Mouse (Mus musculus) adrenal gland, postnatal 4 days (tissue): ENCODE measurements around the gene Myh4. TPM values are rescaled to one million over a fixed set of nuclear protein-coding genes. Genes with fewer than 3 reads are reported as not detected.

Experiments
- DNase-seq, 2 experiments: peaks; one replicate each; pipeline ENCODE4 v3.0.0; 2021 to 2022; ENCODE audit warnings: low spot score in 2 of 2, mixed read lengths in 2 of 2
- long read RNA-seq, 2 experiments: library from polyadenylated mRNA; stranded (forward); transcript quantifications; one replicate each; pipeline ENCODE4 v2.0.0; 2021
- total RNA-seq, 2 experiments: library from RNA; stranded (reverse); gene quantifications; 2 replicates each; pipeline ENCODE4 v1.2.3; 2021

The Myh4 gene
- 10 to 100 TPM in 1 of 2 experiments, 1 to 10 TPM in 1; 5.7 to 12.7 TPM for total RNA-seq
- long read RNA-seq, experiment 1, partial matches to known transcripts = 1 of 1 reads
- long read RNA-seq, experiment 1, other reads (novel, unspliced or antisense) = 0 of 1 reads
- long read RNA-seq, experiment 2, full-length matches to known transcripts = 1 of 6 reads
- long read RNA-seq, experiment 2, partial matches to known transcripts = 3 of 6 reads
- long read RNA-seq, experiment 2, other reads (novel, unspliced or antisense) = 2 of 6 reads

DNA sequence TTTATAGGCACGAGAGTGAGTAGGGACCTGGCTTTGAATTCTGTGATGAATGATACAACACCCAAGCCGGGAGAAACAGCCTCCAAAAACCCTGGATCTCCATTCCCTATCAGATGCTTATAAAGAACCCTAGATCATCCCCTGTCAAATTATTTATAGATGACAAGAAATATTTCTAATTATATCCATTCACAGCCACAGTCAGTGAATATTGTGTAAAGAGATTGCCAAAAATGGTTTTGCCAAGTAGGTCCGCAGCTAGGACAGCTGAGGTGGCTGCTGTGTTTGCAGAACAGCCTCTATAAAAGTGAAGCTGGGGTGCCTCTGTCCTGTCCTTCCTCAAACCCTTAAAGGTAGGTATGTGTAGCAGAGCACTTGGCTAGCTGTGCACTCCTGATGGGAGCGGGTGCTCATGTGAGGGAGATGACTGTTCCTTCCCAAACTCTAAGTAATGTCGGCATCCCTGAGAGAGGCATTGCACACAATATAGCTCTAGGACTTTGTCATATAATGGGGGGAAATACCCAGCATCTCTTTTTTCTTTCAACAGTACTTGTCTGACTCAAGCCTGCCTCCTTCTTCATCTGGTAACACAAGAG is at the start of gene Myh4:
Gene Myh4 (plus strand): TSS at position 549 of the 599 bp plus-strand sequence.
- no peak for DNase-seq

DNA sequence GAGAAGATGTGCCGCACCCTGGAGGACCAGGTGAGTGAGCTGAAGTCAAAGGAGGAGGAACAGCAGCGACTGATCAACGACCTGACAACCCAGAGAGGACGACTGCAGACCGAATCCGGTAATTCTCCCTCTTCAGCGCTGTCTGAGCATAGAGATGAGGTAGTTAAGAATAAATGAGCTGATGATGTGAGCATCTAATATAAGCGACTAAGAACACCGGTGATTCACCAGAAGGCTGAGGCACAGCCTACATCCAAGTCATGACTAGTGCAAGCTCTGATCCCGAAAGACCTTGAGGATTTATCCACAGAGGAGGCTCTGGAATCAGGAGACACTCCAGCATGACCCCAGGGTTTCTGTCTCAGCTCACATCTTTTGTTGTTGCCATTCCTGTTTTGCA is 47.5 kb upstream of the Myh4 start:
- no peak for DNase-seq

DNA sequence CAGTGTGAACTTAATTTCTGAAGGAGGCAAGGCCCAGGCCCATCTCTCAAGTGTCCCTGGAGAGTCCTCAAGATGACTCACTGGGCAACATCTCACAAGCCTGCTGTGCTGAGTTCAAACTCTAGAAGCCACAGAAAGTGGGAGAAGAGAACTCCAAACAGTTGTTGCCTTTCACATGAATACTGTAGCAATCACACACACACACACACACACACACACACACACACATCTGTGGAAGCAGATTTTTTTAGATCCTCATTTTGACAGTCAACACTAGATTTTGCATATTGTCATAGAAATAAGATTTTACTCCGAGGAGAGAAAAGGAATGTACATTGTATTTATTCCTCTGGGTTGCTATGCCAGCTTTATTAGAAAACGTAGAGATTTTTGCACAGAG is 47.0 kb upstream of the Myh4 start:
- no peak for DNase-seq

DNA sequence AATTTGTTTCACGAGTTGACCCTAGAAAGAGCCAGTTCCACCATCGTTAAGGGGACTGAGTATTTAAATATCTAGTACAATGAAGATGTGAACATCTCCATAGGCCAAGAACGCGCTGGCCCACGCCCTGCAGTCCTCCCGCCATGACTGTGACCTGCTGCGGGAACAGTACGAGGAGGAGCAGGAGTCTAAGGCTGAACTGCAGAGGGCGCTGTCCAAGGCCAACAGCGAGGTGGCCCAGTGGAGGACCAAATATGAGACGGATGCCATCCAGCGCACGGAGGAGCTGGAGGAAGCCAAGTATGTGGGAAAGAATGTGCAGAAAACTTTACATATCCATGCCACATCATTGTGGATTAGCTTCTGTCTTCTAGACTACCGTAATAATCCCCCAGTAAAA is 46.3 kb upstream of the Myh4 start:
- DNase-seq = no peak

DNA sequence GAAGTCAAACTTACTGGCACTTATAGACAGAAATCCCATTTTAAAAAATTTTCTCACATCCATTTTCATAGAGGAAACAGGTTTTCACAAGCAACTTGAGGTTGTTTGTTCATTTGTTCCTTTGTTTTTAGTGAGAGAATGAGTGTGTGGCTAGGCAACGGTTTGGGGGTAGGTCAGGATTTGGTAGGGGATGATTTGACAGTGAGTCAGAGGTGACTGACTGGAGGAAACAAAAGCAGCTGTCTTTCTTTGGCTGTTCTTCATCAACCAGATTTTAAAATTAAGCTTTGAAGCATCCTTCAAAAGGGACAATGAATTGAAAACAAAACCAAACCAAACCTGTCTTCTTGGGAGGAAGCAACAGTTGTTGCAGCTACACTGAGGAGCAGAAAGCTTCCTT is 38.5 kb upstream of the Myh4 start:
- no peak for DNase-seq

DNA sequence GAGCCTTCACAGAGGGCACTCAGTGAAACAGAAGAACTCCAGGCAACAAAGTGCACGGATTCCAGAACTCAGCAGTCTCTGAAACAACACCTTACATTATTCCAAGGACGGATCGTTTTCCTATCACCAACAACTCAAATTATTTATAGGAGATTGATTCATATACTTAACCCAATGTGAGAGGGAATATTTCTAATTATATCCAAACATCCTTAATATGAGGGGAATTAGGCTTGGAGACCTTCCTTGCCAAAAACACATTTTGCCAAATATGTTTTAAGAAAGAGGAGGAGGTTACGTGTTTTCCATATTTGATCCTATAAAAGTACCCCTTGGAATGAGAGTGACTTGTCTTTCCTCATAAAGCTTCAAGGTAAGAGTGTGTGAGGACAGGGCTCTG is 38.1 kb upstream of the Myh4 start, which contains the start of gene Myh1:
Gene Myh1 (plus strand): TSS at position 301 of the 400 bp plus-strand sequence.
- DNase-seq = no peak

DNA sequence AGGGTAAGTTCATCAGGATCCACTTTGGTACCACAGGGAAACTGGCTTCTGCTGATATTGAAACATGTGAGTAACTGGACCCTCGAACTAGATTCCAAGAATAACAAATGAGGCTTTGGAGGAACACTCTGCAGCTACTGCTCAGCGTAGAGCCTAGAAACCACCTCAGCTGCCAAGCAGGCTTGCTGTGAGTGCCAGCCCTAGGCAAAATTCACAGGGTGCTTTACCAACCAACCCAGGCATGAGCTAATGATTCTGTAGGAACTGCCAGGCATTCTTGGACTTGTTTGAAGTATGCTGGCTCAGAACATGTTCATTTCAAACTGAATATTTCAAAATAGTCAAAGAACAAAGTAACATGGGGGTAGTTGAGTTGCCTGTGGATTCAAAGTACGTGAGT is 33.1 kb upstream of the Myh4 start:
- DNase-seq = no peak

DNA sequence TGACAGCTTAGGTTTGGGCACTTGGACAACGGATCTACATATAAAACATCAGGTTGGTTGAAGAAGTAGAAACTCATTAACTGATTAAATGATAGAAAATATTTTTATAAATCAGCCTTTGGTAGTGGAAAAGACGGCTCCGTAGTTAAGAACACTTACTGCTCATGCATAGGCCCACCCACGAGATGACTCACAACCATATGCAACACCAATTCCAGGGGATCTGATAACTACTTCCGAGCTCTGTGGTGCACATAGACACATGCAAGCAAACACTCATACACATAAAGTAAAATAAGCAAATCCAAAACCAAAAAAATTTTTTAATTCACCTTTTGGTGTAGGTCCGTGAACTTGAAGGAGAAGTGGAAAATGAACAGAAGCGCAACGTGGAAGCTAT is 16.0 kb upstream of the Myh4 start:
- no peak for DNase-seq

DNA sequence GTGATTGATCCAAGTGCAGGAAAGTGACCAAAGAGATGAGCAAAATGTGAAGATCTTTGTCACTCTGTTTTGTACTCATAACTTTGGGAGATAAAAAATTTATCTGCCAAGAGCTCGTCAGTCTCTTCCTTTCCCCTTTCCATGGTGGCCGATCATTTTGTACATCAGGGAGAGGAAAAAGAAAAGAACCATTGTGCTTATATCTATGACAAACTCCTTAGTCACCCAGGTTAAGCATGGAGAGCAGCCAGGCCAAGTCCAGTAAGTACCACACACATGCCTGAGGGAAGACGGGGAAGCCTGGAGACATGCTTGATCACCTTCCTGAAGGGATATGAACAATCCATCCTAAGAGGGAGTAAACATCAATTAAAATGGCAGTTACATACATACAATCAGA is 13.4 kb upstream of the Myh4 start:
- no peak for DNase-seq

DNA sequence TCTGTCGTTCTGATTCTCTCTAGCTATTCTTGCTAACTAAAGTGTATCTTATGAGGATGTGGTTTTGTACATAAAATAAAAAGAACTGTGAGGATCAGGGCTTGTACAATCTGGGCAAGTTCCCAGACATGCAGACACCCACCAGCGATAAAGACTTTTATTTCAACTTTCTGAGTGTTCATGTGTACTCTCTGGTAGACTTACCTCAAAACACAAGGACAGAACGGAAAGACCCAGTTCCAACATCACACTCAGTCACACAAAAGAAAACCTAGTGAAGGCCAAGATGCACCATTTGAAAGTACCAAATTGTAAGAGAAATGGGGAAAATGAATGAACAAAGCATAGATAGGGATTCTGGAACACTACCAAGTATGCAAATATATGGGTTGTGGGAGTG is 9.1 kb upstream of the Myh4 start:
- DNase-seq = no peak

DNA sequence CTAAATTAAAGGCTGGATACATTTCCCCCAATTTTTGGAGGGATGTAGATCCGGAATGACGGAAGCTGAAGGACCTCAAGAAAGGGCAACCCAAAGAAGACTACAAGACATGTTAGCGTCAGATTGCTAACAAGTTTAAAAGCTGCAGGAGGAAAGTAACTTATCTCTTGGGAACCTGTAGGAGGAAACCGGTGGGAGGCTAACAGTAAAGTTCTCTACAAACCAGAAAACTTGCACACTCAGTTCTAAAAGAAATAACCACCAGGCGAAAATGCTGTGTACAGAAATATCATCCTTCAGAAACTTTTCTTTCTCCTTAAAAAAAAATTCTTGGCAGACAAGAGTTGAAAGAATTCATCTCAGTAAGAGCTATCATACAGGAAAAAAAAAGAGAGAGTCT is 8.7 kb upstream of the Myh4 start:
- DNase-seq = no peak

DNA sequence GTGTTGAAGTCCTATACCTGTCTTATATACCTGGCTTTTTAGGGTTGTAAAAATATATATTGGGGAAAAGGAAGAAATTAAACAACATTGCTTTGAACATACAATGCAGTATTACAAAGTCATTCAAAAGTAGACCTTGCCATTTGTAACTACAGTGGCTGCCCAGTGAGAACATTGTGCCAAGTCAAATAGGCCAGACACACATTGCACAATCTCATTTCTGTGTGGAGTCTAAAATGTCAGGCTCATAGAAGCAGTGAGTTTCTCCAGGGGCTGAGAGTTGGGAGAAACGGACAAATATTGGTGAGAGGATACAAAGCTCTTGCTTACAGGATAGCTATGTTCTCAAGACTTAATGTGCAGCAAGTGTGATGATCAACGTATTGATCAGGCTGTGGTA is 7.9 kb upstream of the Myh4 start:
- DNase-seq = no peak

DNA sequence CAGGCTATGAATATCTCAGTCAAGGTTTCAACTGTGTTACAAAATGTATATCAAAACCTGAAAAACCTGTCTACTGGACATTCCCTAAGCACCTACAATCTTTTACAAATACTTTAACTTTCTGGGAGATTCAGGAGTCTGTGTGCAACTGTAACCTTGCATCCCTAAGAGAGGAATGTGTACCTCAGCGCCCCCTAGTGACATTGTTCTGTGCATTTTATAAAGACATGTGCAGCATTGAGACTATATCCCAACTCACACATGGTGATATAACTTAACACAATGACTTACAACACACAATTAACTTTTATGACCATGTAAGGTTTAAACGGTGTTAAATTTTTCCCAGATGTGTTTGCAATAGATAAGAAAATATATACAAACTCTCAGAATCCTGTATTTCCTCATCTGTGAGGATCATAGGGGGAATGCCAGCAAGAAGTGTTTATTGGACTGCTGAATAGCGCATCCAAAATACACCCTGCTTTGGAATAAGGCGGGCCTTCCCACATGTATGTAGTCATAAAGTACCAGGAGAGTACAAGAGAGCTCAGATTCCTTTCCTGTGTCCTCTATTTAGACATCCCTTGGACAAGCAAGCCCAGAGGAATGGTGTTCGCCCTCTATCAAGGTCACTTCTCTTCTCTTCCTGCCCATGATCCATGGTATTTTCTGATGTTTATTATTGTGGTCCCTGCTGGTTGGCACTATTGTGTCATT is 2.0 kb upstream of the Myh4 start:
- DNase-seq = no peak

DNA sequence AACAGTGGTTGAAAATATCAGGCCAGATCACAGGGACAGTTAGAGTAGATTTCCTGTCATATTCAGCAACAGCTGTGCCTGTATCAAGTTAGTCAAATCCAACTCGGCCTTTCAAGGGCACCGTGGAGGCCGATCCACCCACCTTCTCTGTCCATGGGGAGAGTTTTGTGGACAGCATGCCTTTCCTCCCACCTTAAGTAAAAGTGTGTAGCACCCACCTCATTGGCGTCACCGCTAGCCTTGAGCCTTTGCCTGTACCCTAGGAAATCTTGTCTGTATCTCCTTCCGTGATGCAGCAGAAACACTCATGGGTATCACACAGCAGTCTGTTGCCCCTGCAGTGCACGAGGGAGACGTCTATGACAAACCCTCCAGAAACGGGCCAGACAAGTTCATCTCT is 1.0 kb upstream of the Myh4 start:
- DNase-seq = no peak

DNA sequence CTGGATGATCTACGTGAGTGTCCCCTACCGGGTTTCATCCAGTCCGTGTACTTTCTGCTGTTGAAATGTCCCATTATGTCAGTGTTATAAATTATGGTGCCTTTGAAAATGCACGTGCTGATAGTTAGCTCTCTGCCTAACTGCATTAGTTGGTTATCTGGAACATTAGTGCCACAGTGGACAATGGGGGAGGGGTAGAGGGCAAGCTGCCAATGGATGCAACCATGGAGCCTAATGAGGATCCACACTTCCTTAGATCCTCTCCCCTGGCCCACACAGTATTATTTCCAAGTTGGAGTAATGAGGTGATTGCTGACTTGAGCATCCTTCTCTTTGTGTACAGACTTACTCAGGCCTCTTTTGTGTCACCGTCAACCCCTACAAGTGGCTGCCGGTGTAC is 3.2 kb downstream of the Myh4 start:
- DNase-seq = no peak

DNA sequence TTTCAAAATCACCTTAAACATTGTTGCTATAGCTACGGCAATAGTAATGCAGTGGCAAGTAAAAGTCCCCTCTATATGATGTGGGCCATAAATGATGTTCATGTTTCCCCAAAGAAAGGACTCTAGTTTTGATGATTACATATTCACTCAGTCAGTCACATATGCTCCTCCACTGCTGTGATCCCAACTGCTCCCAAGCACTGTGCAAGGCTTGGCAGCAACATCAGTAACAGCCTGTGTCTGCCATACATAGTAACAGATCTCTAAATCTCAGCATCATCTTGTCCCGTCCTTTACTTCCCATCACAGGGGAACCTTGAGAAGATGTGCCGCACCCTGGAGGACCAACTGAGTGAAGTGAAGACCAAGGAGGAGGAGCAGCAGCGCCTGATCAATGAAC is 15.9 kb downstream of the Myh4 start:
- no peak for DNase-seq

DNA sequence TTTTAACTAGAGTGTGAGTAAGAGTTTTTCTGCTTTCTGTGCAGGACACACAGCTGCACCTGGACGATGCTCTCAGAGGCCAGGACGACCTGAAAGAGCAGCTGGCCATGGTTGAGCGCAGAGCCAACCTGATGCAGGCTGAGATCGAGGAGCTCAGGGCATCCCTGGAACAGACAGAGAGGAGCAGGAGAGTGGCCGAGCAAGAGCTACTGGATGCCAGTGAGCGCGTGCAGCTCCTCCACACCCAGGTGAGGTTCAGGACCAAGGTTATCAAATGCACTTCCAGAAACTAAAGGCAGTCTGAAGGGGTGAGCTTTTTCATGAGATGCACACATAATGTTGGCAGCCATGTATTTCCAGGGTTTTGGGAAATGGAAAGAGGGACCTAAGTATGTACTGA is 19.2 kb downstream of the Myh4 start:
- no peak for DNase-seq

DNA sequence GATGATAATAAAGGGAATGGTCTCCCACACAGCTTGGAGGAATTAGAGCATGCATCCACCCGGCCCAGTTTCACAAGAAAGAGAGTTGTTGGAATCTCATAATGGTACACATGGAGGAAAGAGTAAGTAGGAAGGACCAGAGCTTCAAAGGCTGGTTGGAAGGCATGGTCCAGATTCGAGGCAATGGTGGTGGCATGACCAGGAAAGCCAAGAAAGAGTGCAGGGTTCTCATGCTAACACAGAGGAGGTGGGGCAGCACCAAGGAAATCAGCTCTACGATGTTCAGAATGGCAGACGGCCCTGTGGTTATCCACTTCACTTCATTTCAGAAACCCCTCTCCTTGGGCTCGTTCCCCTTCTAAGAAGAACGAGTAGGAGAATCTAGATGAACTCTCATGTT is 23.1 kb downstream of the Myh4 start:
- no peak for DNase-seq

DNA sequence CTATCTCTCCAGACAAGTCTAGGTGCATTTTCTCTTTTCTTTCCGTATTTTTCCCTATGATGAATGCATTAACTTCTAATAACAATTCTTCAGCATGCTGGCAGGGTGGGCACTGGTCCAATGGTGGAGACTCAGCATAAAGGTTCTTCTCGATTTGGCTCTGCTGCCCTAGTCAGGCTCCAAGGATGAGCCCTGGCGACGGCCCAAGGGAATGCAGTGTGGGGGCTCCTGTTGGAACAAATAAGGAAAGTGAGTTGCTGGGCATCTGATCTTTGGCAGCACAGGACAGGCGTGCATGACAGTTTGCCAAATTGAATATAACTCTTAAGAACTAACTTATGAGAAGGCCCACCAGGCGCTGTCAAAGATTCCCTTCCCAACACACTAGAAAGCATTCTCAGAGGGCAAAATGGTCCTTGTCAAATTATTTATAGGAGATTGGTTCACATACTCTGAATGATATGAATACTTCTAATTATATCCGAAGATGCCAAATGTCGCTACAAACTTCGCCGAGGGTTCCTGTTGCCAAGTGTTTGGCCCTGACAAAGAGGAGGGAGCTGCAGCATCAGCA is 38.9 kb downstream of the Myh4 start, which contains the start of gene Myh8:
Gene Myh8 (plus strand): TSS at position 524 of the 574 bp plus-strand sequence.
- DNase-seq = no peak

DNA sequence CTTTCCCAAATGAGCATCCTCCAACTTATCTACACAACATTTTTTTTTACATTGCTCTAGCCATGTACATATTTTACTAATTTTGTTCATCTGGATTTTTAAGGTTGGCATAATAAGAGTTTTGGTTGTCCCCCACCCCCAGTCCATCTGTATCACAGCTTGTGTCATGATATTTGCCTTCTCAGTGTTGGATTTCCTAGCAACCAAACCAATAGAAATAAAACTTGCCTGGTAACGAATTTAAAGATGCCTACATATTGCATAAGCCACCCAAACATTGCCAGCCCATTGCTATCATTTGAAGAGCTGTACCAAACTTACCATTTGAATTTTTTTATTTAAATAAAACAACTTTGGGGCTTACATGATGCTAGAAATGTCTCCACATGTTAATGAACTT is 55.6 kb downstream of the Myh4 start:
- no peak for DNase-seq
